Mouse (Mus musculus) urinary bladder, postnatal 25 days (tissue): ENCODE measurements at regions not wholly inside any gene's neighbourhood (a gene's known extent, or its start where the extent isn't known, plus 50 kb on each side); places are given as distances from the start of the nearest gene placed in this dataset.
A peak's percentile ranks its signal among the peaks of the same experiment; 100 is the strongest.

Source experiments
- DNase-seq: peaks from one replicate; pipeline ENCODE4 v3.0.0; 2022; ENCODE audit warnings: low spot score

- no peak for DNase-seq
Observed at GRCm38 (mm10) chr4:87386835-87387234, 156.6 kb upstream of the Slc24a2 start.

- DNase-seq, result no peak
Observed at GRCm38 (mm10) chr4:87386271-87386670, 156.0 kb upstream of the Slc24a2 start.

GRCm38 (mm10) chr4:87385221-87385739 is 155.0 kb upstream of the Slc24a2 start:
- DNase-seq, result no peak

- DNase-seq, result no peak
Observed at GRCm38 (mm10) chr4:87384469-87385044, 154.3 kb upstream of the Slc24a2 start.

- DNase-seq, result no peak
Observed at GRCm38 (mm10) chr4:87380716-87381115, 150.4 kb upstream of the Slc24a2 start.

- DNase-seq, result no peak
Observed at GRCm38 (mm10) chr4:87379516-87380173, 149.4 kb upstream of the Slc24a2 start.

- no peak for DNase-seq
Observed at GRCm38 (mm10) chr4:87371960-87372359, 141.7 kb upstream of the Slc24a2 start.

GRCm38 (mm10) chr4:87369626-87370234 is 139.5 kb upstream of the Slc24a2 start:
- no peak for DNase-seq

GRCm38 (mm10) chr4:87368413-87369160 is 138.3 kb upstream of the Slc24a2 start:
- peak; percentile 43 for DNase-seq

GRCm38 (mm10) chr4:87367732-87368412 is 137.6 kb upstream of the Slc24a2 start:
- DNase-seq, result peak; percentile 75

GRCm38 (mm10) chr4:87362201-87362600 is 131.9 kb upstream of the Slc24a2 start:
- no peak for DNase-seq

- no peak for DNase-seq
Observed at GRCm38 (mm10) chr4:87359483-87359882, 129.2 kb upstream of the Slc24a2 start.

- no peak for DNase-seq
Observed at GRCm38 (mm10) chr4:87359004-87359403, 128.7 kb upstream of the Slc24a2 start.

- no peak for DNase-seq
Observed at GRCm38 (mm10) chr4:87332968-87333367, 102.7 kb upstream of the Slc24a2 start.

- DNase-seq, result no peak
Observed at GRCm38 (mm10) chr4:87329136-87329535, 98.9 kb upstream of the Slc24a2 start.

GRCm38 (mm10) chr4:87321726-87322349 is 91.6 kb upstream of the Slc24a2 start:
- no peak for DNase-seq

- DNase-seq, result no peak
Observed at GRCm38 (mm10) chr4:87298129-87298528, 67.9 kb upstream of the Slc24a2 start.

- DNase-seq, result no peak
Observed at GRCm38 (mm10) chr4:87294538-87294937, 64.3 kb upstream of the Slc24a2 start.
